ENCODE assay signal across 16 mouse cellular contexts in genomic region chr8:42322862-42323261, GRCm38 (mm10).
"Had no signal": no experiment of that assay in that cellular context is flagged by ENCODE, and none has a peak within 500 bp of the region (broad histone marks: within the 10 kb centered on the region; RNA-seq: fewer than 3 reads in every experiment).

No protein-coding gene starts in this region.

- H3K27me3 ChIP-seq: neural tube, embryonic 13.5 days; neural tube, embryonic 15.5 days; stomach, embryonic 15.5 days had no signal

- H3K36me3 ChIP-seq: neural tube, embryonic 13.5 days; neural tube, embryonic 15.5 days; stomach, embryonic 15.5 days had no signal

- H3K9ac ChIP-seq: neural tube, embryonic 13.5 days; neural tube, embryonic 15.5 days; stomach, embryonic 15.5 days had no signal

- H3K27ac ChIP-seq: neural tube, embryonic 13.5 days; neural tube, embryonic 15.5 days; stomach, embryonic 15.5 days; stomach, postnatal 0 days had no signal

- DNase-seq: retina, postnatal 1 day; right cerebral cortex, adult 18-20 months; right cerebral cortex, postnatal 14 days; right cerebral cortex, postnatal 25 days; right cerebral cortex, postnatal 4 days; spleen, adult 18-20 months; thymus, adult 18-20 months; thymus, adult 2 months; thymus, postnatal 14 days; thymus, postnatal 25 days; thymus, postnatal 36 days; thymus, postnatal 4 days had no signal

- H3K4me1 ChIP-seq: neural tube, embryonic 13.5 days; neural tube, embryonic 15.5 days; stomach, embryonic 15.5 days had no signal

- H3K4me3 ChIP-seq: neural tube, embryonic 13.5 days; neural tube, embryonic 15.5 days; stomach, embryonic 15.5 days had no signal
